In the genomic region with DNA sequence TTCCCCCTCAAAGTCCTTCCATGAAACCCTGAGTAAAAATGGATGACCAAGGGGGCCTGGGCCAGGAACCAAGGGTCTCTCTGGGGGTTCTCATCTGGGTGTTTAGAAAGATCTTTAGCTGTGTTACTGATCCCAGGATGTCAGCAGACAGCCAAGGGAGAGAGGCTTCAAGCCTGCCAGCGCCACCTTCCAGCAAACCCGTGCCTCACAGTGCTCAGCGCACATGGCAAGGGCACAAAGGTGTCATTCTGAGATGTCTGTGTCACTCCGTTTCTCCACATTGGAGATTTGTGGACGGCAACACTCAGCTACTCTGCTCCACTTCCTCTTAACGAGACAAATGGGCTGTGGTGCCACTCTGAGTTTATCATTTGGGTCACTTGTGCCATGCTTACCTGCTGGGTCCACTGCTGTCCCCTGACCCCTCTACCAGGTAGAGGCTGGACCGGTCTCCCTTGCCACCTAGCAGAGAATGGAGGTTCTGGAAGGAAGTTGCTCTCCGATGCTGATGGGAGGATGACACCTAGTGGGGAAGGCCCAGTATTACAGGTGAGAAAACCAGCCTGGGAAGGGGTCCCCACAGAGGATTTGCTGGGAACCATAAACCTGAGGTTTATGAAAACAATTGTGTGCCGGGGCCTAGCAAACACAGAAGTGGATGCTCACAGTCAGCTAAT, we compare ENCODE assay signal across 8 mouse cellular contexts. TPM values are rescaled to one million over a fixed set of nuclear protein-coding genes. Genes with fewer than 3 reads are reported as not detected.
A peak's percentile ranks its signal among the peaks of the same experiment; 100 is the strongest.
DNase-seq lines count a peak whose midpoint lies in the region; ATAC-seq and TF ChIP-seq lines count a peak whose summit lies in the region.

No protein-coding gene starts in this region.

- peaks cover 61% of the 10 kb centered on the region for H3K4me1 ChIP-seq in hindbrain, embryonic 10.5 days (replicated peaks)
- H3K4me1 ChIP-seq in hindbrain, embryonic 12.5 days, result peaks cover 66% of the 10 kb centered on the region
- peaks cover 45% of the 10 kb centered on the region for H3K4me1 ChIP-seq in limb, embryonic 10.5 days
- H3K4me1 ChIP-seq in olfactory bulb, adult 2 months (ENCODE audit: control insufficient read depth, insufficient read depth, low read length), result peaks cover 50% of the 10 kb centered on the region

- no peaks in the 10 kb centered on the region for H3K9me3 ChIP-seq in hindbrain, embryonic 10.5 days
- H3K9me3 ChIP-seq in hindbrain, embryonic 12.5 days (replicated peaks), result no peaks in the 10 kb centered on the region
- H3K9me3 ChIP-seq in limb, embryonic 10.5 days (replicated peaks), result no peaks in the 10 kb centered on the region

- H3K27me3 ChIP-seq in hindbrain, embryonic 10.5 days (ENCODE audit: insufficient read depth, poor library complexity, severe bottlenecking), result peaks cover 29% of the 10 kb centered on the region
- H3K27me3 ChIP-seq in hindbrain, embryonic 12.5 days, result peaks cover 9% of the 10 kb centered on the region; the same call in 1 of the 2 replicates
- no peaks in the 10 kb centered on the region for H3K27me3 ChIP-seq in limb, embryonic 10.5 days (ENCODE audit: low read depth, poor library complexity, severe bottlenecking)

- 57% methylated on average over 9 of the region's 9 CpGs for WGBS in hindbrain, embryonic 10.5 days
- WGBS in hindbrain, embryonic 12.5 days, result 55% methylated on average over 9 of the region's 9 CpGs
- 57% methylated on average over 9 of the region's 9 CpGs for WGBS in limb, embryonic 10.5 days
- 53% methylated on average over 9 of the region's 9 CpGs for WGBS in olfactory bulb, adult 2 months

- no peak overlapping the region for H3K4me3 ChIP-seq in hindbrain, embryonic 10.5 days
- H3K4me3 ChIP-seq in hindbrain, embryonic 12.5 days, result no peak overlapping the region
- no peak overlapping the region for H3K4me3 ChIP-seq in limb, embryonic 10.5 days
- H3K4me3 ChIP-seq in olfactory bulb, adult 2 months (ENCODE audit: insufficient read depth, low read depth, low read length), result no peak overlapping the region

- TF ChIP-seq CTCF in olfactory bulb, adult 2 months (IDR thresholded peaks at IDR 0.05; ENCODE audit: insufficient read depth, low read depth, low read length), result peak; percentile 72

- DNase-seq in hindbrain, embryonic 10.5 days (ENCODE audit: low spot score), result peak; percentile 68
- DNase-seq in B cell, adult 2 months, result peak; percentile 74 to 79
- peak; percentile 67 for DNase-seq in T-cell, adult 2 months (ENCODE audit: low spot score)
- peak; percentile 70 for DNase-seq in embryo, embryonic 11 days
- DNase-seq in limb, embryonic 10.5 days (ENCODE audit: low spot score), result peak; percentile 77

- TF ChIP-seq POLR2A in olfactory bulb, adult 2 months (IDR thresholded peaks at IDR 0.05; ENCODE audit: insufficient read depth, low read depth, low read length), result no peak

- H3K27ac ChIP-seq in hindbrain, embryonic 10.5 days, result peak overlapping the region; percentile 53
- no peak overlapping the region for H3K27ac ChIP-seq in hindbrain, embryonic 12.5 days
- H3K27ac ChIP-seq in limb, embryonic 10.5 days, result peak overlapping the region; percentile 94
- H3K27ac ChIP-seq in olfactory bulb, adult 2 months (ENCODE audit: insufficient read depth, low read depth, low read length), result no peak overlapping the region

- ATAC-seq in hindbrain, embryonic 12.5 days (ENCODE audit: low FRiP score), result no peak
- ATAC-seq in erythroblast, adult 5-6 weeks (replicated peaks; ENCODE audit: low FRiP score, poor library complexity, severe bottlenecking), result no peak

- peaks cover 19% of the 10 kb centered on the region for H3K36me3 ChIP-seq in hindbrain, embryonic 10.5 days
- H3K36me3 ChIP-seq in hindbrain, embryonic 12.5 days, result no peaks in the 10 kb centered on the region
- peaks cover 25% of the 10 kb centered on the region for H3K36me3 ChIP-seq in limb, embryonic 10.5 days

- no peak overlapping the region for H3K9ac ChIP-seq in hindbrain, embryonic 12.5 days

- no peak overlapping the region for H3K4me2 ChIP-seq in hindbrain, embryonic 12.5 days (replicated peaks)

RNA-seq across cellular contexts. Expression of a gene that starts 26.2 kb away (rescaled TPM):
- polyA plus RNA-seq in hindbrain, embryonic 10.5 days (2016; fragmentation: Nextera tagmentation; extraction: Ambion mirVana), result 5.3 and 6.2 TPM in 2 replicates
- polyA plus RNA-seq in hindbrain, embryonic 12.5 days (2016; fragmentation: Nextera tagmentation; extraction: Ambion mirVana), result 5.0 and 5.4 TPM in 2 replicates
- 5.2 and 6.8 TPM in 2 replicates for polyA plus RNA-seq in limb, embryonic 10.5 days (2016; fragmentation: Nextera tagmentation; extraction: Ambion mirVana)
- polyA plus RNA-seq in olfactory bulb, adult 2 months (2012; ENCODE audit: insufficient read depth, insufficient read length, low replicate concordance, missing spikeins), result not detected in 2 replicates
- total RNA-seq in erythroblast, adult 5-6 weeks (2015; ENCODE audit: low replicate concordance), result not detected in 2 replicates
- not detected in 2 replicates for total RNA-seq in erythroblast, adult 5-6 weeks (2017; ENCODE audit: low replicate concordance)

RNA-seq across cellular contexts. Expression of a gene that starts 59.5 kb away (rescaled TPM):
- polyA plus RNA-seq in hindbrain, embryonic 10.5 days (2016; fragmentation: Nextera tagmentation; extraction: Ambion mirVana), result 84.4 and 101 TPM in 2 replicates
- polyA plus RNA-seq in hindbrain, embryonic 12.5 days (2016; fragmentation: Nextera tagmentation; extraction: Ambion mirVana), result 119 and 123 TPM in 2 replicates
- 83.1 and 95.4 TPM in 2 replicates for polyA plus RNA-seq in limb, embryonic 10.5 days (2016; fragmentation: Nextera tagmentation; extraction: Ambion mirVana)
- polyA plus RNA-seq in olfactory bulb, adult 2 months (2012; ENCODE audit: insufficient read depth, insufficient read length, low replicate concordance, missing spikeins), result not detected in 2 replicates
- total RNA-seq in erythroblast, adult 5-6 weeks (2015; ENCODE audit: low replicate concordance), result 2.3 and 3.8 TPM in 2 replicates
- 4.9 and 7.4 TPM in 2 replicates for total RNA-seq in erythroblast, adult 5-6 weeks (2017; ENCODE audit: low replicate concordance)

Comparison
In these comparisons a context has a peak if more than half of its experiments do, and no peak if none do; other contexts are left out.
1. H3K27ac ChIP-seq: peak in hindbrain, embryonic 10.5 days (single experiment) and limb, embryonic 10.5 days (single experiment); none in hindbrain, embryonic 12.5 days (single experiment) and olfactory bulb, adult 2 months (single experiment).
2. Peak in every context shown above with its lines, with median percentiles within 50 percentile points of each other: DNase-seq.